8 mouse cellular contexts compared by ENCODE assay signal in the genomic region with DNA sequence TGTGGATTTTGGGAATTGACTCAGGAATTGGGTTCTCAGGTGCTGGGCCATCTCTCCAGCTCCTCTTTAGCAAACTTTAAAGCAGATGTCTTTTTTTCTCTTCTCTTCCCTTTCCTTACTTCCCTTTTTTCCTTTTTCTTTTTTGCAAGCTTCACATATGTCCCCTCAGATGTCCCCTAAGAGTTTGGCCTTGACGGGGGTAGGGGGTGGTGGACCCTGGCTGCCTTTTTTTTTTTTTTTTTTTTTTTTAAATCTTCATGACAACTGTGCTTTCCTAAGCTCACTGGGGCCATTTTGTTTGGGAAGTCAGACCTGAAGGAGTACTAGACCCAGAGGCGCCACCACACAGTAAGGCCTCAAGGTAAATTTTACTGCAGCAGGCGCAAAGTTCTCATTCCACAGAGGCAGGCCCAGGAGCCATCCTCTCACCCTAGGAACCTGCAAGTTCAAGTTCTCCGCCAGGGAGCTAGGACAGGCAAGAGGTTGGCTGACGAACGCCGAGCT. TPM values are rescaled to one million over a fixed set of nuclear protein-coding genes. Genes with fewer than 3 reads are reported as not detected.
A peak's percentile ranks its signal among the peaks of the same experiment; 100 is the strongest.
DNase-seq lines count a peak whose midpoint lies in the region; ATAC-seq and TF ChIP-seq lines count a peak whose summit lies in the region.

No protein-coding gene starts in this region.

- H3K27me3 ChIP-seq in heart, embryonic 16.5 days (ENCODE audit: control insufficient read depth, insufficient read depth, low read length), result no peaks in the 10 kb centered on the region
- H3K27me3 ChIP-seq in Patski, result no peaks in the 10 kb centered on the region
- no peaks in the 10 kb centered on the region for H3K27me3 ChIP-seq in midbrain, embryonic 10.5 days (ENCODE audit: low read depth, poor library complexity, severe bottlenecking)

- no peaks in the 10 kb centered on the region for H3K36me3 ChIP-seq in heart, embryonic 16.5 days (ENCODE audit: control insufficient read depth, insufficient read depth)
- no peaks in the 10 kb centered on the region for H3K36me3 ChIP-seq in midbrain, embryonic 10.5 days

- WGBS in heart, embryonic 16.5 days, result 3% methylated on average over 7 of the region's 7 CpGs
- WGBS in midbrain, embryonic 10.5 days, result under 1% methylated on average over 7 of the region's 7 CpGs

- H3K4me1 ChIP-seq in heart, embryonic 16.5 days (ENCODE audit: control insufficient read depth, insufficient read depth, low read length), result peaks cover 5% of the 10 kb centered on the region; the same call in 1 of the 2 replicates
- peaks cover 21% of the 10 kb centered on the region for H3K4me1 ChIP-seq in midbrain, embryonic 10.5 days

- H3K27ac ChIP-seq in heart, embryonic 16.5 days (ENCODE audit: low read length), result peak overlapping the region; percentile 99
- peak overlapping the region; percentile 95 for H3K27ac ChIP-seq in midbrain, embryonic 10.5 days (replicated peaks)

- no peaks in the 10 kb centered on the region for H3K9me3 ChIP-seq in heart, embryonic 16.5 days (replicated peaks; ENCODE audit: control insufficient read depth, low read length)
- no peaks in the 10 kb centered on the region for H3K9me3 ChIP-seq in midbrain, embryonic 10.5 days (replicated peaks)

- H3K4me2 ChIP-seq in heart, embryonic 16.5 days (ENCODE audit: low read depth, low read length), result peak overlapping the region; percentile 94

- peak overlapping the region; percentile 98 for H3K4me3 ChIP-seq in heart, embryonic 16.5 days (ENCODE audit: low read length)
- peak overlapping the region; percentile 97 for H3K4me3 ChIP-seq in midbrain, embryonic 10.5 days

- intact Hi-C loops in heart, postnatal 14 days (cut with DNase I), result loop anchor here (5.0 kb wide), 1 partner anchor 42 kb away; no protein-coding TSS in a partner anchor

- ATAC-seq in heart, embryonic 16.5 days (replicated peaks; ENCODE audit: extremely low read depth, insufficient read depth, low FRiP score), result no peak
- peak; percentile 5 for ATAC-seq in Patski
- peak; percentile 3; the same call in 1 of the 2 replicates for ATAC-seq in granulocyte monocyte progenitor cell, adult 5-6 weeks (replicated peaks; ENCODE audit: poor library complexity, severe bottlenecking)

- no peak for TF ChIP-seq CTCF in Patski (IDR thresholded peaks at IDR 0.05)

- POLR2A ChIA-PET in Patski (lab: Charles Lee), result interaction anchor here (0.7 kb wide), 1 partner anchor 54 kb away, joined by 5 read pairs; no protein-coding TSS in a partner anchor

- CTCF ChIA-PET in Patski (lab: Charles Lee), result interaction anchor here (0.8 to 2.0 kb wide), 2 partner anchors 17 to 22 kb away, joined by 3 to 7 read pairs; a partner anchor contains a TSS

- in situ Hi-C loops in Patski (cut with MboI; ENCODE audit: low pct_unique_long_range_greater_than_20kb), result loop anchor here (5.0 kb wide), 1 partner anchor 127 kb away; a partner anchor contains a TSS

- H3K9ac ChIP-seq in heart, embryonic 16.5 days (ENCODE audit: low read length), result peak overlapping the region; percentile 99

- DNase-seq in heart, postnatal 14 days, result no peak
- no peak for DNase-seq in Patski (ENCODE audit: low read depth, low spot score)
- no peak for DNase-seq in midbrain, embryonic 10.5 days (ENCODE audit: low spot score)
- no peak for DNase-seq in cerebellum, postnatal 10 days
- DNase-seq in retina, postnatal 1 day, result no peak
- DNase-seq in cerebellum, adult 11-12 months, result no peak

RNA-seq across cellular contexts. Expression of a gene that starts 0.8 kb away (rescaled TPM):
- polyA plus RNA-seq in heart, embryonic 16.5 days (2015; fragmentation: Nextera tagmentation; extraction: Ambion mirVana), result 11.7 TPM in 2 replicates
- total RNA-seq in heart, postnatal 14 days (2021), result 10 to 100 TPM; 30.9 to 34.7 TPM
- 27.0 TPM for polyA plus RNA-seq in Patski (2021)
- 29.1 and 32.8 TPM in 2 replicates for total RNA-seq in granulocyte monocyte progenitor cell, adult 5-6 weeks (2014; fragmentation: Nextera tagmentation)
- 32.0 and 41.6 TPM in 2 replicates for total RNA-seq in granulocyte monocyte progenitor cell, adult 5-6 weeks (2017)
- polyA plus RNA-seq in midbrain, embryonic 10.5 days (2016; fragmentation: Nextera tagmentation; extraction: Ambion mirVana), result 12.3 and 13.7 TPM in 2 replicates

RNA-seq across cellular contexts. Expression of a gene that starts 5.0 kb away (rescaled TPM):
- not detected in 2 replicates for polyA plus RNA-seq in heart, embryonic 16.5 days (2015; fragmentation: Nextera tagmentation; extraction: Ambion mirVana)
- not detected for total RNA-seq in heart, postnatal 14 days (2021)
- not detected for polyA plus RNA-seq in Patski (2021)
- not detected in 2 replicates for total RNA-seq in granulocyte monocyte progenitor cell, adult 5-6 weeks (2014; fragmentation: Nextera tagmentation)
- not detected in 2 replicates for total RNA-seq in granulocyte monocyte progenitor cell, adult 5-6 weeks (2017)
- not detected in 2 replicates for polyA plus RNA-seq in midbrain, embryonic 10.5 days (2016; fragmentation: Nextera tagmentation; extraction: Ambion mirVana)

RNA-seq across cellular contexts. Expression of a gene that starts 17.4 kb away (rescaled TPM):
- 6.3 and 6.5 TPM in 2 replicates for polyA plus RNA-seq in heart, embryonic 16.5 days (2015; fragmentation: Nextera tagmentation; extraction: Ambion mirVana)
- 1 to 10 TPM; 2.7 to 2.8 TPM for total RNA-seq in heart, postnatal 14 days (2021)
- 21.4 TPM for polyA plus RNA-seq in Patski (2021)
- 5.0 and 6.9 TPM in 2 replicates for total RNA-seq in granulocyte monocyte progenitor cell, adult 5-6 weeks (2014; fragmentation: Nextera tagmentation)
- total RNA-seq in granulocyte monocyte progenitor cell, adult 5-6 weeks (2017), result 5.8 and 7.0 TPM in 2 replicates
- 13.1 and 17.0 TPM in 2 replicates for polyA plus RNA-seq in midbrain, embryonic 10.5 days (2016; fragmentation: Nextera tagmentation; extraction: Ambion mirVana)
